Mouse (Mus musculus) lung, embryonic 16.5 days (tissue): ENCODE data around the gene Wfdc2. TPM values are rescaled to one million over a fixed set of nuclear protein-coding genes. Genes with fewer than 3 reads are reported as not detected.
A peak's percentile ranks its signal among the peaks of the same experiment; 100 is the strongest.

Source experiments
- ATAC-seq: fragments of 200-750 bp; cut with Nextera tagmentation; 2 replicates; pipeline ENCODE4 v1.8.0; 2017; ENCODE audit warnings: low read depth, mild to moderate bottlenecking, moderate library complexity
- H3K27ac ChIP-seq: fragments of 300-500 bp; sonication (generic); 2 replicates; pipeline ENCODE4 v1.5.1; 2014; ENCODE audit warnings: mild to moderate bottlenecking, control low read depth, low read length
- H3K27me3 ChIP-seq: fragments of 300-500 bp; sonication (generic); 2 replicates; pipeline ENCODE4 v1.6.1; 2014; ENCODE audit warnings: low read depth, low read length, mixed read lengths; ENCODE audit not compliant: control insufficient read depth, insufficient read depth
- H3K36me3 ChIP-seq: fragments of 300-500 bp; sonication (generic); 2 replicates; pipeline ENCODE4 v1.6.1; 2014; ENCODE audit warnings: low read length; ENCODE audit not compliant: control insufficient read depth, insufficient read depth
- H3K4me1 ChIP-seq: fragments of 300-500 bp; sonication (generic); replicated peaks from 2 replicates; pipeline ENCODE4 v1.6.1; 2014; ENCODE audit warnings: low read length, mixed read lengths; ENCODE audit not compliant: control insufficient read depth, insufficient read depth
- H3K4me2 ChIP-seq: fragments of 300-500 bp; sonication (generic); 2 replicates; pipeline ENCODE4 v1.6.1; 2014; ENCODE audit warnings: low read depth, low read length, control low read depth
- H3K4me3 ChIP-seq: fragments of 300-500 bp; sonication (generic); 2 replicates; pipeline ENCODE4 v1.5.1; 2014; ENCODE audit warnings: mild to moderate bottlenecking, low read length, control low read depth
- H3K9ac ChIP-seq: fragments of 300-500 bp; sonication (generic); 2 replicates; pipeline ENCODE4 v1.6.1; 2014; ENCODE audit warnings: low read length, control low read depth
- H3K9me3 ChIP-seq: fragments of 300-500 bp; sonication (generic); 2 replicates; pipeline ENCODE4 v1.6.1; 2016; ENCODE audit warnings: low read length; ENCODE audit not compliant: control insufficient read depth
- WGBS: fragments of 180-500 bp; shearing (Covaris S2); extraction: QIAGEN DNeasy Blood & Tissue Kit; methylation state at CpG from one replicate; pipeline ENCODE4 v1.1.7; 2014; 5-methylcytosine and 5-hydroxymethylcytosine counted together
- polyA plus RNA-seq: library from polyadenylated mRNA; unstranded; fragments of >200 nt; fragmentation: Nextera tagmentation; extraction: Ambion mirVana; gene quantifications from 2 replicates; pipeline ENCODE4 v1.2.1, GENCODE M21; 2015

The Wfdc2 gene
- polyA plus RNA-seq, 1 experiment from 2014 or later = 486 TPM

DNA sequence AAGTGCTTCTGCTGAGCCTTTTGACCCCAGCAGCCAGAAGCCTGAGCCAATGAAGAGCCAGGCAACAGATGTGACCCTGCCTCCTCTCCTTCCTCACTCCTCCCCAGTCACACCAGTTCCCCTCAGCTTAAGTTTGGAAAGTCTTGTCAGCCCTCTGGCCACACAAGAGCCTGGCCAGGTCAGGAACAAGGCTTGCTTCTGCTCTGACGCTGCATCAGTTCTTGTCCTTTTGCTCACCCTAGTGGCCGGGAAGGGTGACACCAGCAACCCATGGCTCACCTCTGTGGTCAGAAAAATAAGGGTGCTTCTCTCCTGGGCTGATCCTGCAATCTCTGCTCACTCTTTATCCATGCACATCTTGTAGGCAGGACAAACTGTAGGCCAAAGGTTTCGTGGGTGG is 41.4 kb upstream of the Wfdc2 start:
- Histone ChIP-seq H3K4me2 (no peak overlapping the region), H3K4me1 (peaks cover 2% of the 10 kb centered on the region; the same call in 1 of the 2 replicates), H3K4me3 (no peak overlapping the region), H3K27ac (no peak overlapping the region), H3K36me3 (no peaks in the 10 kb centered on the region), H3K9ac (no peak overlapping the region), H3K9me3 (0 out of 2 replicates have a peak, but pooled peaks cover 3% of the 10 kb centered on the region), H3K27me3 (no peaks in the 10 kb centered on the region)
- peak; percentile 69 for ATAC-seq
- 15% methylated on average over 3 of the region's 3 CpGs for WGBS

DNA sequence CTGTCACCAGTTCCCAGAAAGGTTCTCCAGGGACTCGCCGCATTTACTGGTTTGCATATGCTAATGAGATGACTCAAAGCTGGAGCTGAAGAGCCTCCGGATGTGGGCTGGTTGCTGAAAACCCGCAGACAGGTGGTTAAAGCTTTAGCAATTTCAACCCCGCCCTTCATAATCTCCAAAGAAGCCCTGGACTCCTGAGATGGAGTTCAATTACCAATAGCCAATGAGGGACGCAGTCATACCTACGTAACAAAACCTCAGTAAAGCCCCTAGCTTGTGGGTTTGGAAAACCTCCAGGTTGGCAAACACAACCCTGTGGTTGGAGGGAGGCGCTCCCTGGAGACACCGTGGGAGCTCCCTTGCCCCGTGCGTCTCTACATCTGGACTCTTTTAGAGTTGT is 40.4 kb upstream of the Wfdc2 start:
- no peaks in the 10 kb centered on the region for H3K9me3 ChIP-seq
- no peaks in the 10 kb centered on the region for H3K36me3 ChIP-seq
- H3K4me1 ChIP-seq = no peaks in the 10 kb centered on the region; the same call in 1 of the 2 replicates
- no peak overlapping the region for H3K4me3 ChIP-seq
- no peaks in the 10 kb centered on the region for H3K27me3 ChIP-seq
- no peak overlapping the region for H3K9ac ChIP-seq
- peak overlapping the region; percentile 25 for H3K4me2 ChIP-seq
- peak; percentile 57; the same call in 1 of the 2 replicates for ATAC-seq
- 14% methylated on average over 11 of the region's 11 CpGs for WGBS
- peak overlapping the region; percentile 49; the same call in 1 of the 2 replicates for H3K27ac ChIP-seq

DNA sequence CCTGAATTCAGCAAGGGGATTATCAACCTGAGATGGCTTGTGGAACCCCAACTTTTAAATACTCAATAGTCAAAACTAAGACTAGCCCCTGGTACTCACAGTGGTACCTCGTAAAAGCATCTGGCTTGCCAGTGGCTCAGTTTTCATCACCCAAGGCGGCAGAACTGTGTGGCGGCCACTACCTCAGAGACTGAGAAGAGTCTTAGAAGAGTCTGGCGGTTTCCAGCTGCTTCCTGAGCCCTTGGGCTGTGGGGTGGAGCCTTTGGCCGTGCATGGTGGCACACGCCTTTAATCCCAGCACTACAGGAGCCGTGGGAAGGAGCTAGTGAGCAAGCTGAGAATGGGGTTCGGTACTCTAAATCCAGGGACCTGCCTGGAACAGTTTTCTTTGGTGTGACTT is 39.9 kb upstream of the Wfdc2 start:
- Histone ChIP-seq H3K4me1 (no peaks in the 10 kb centered on the region; the same call in 1 of the 2 replicates), H3K27ac (peak overlapping the region; percentile 49; the same call in 1 of the 2 replicates), H3K9ac (no peak overlapping the region), H3K4me2 (peak overlapping the region; percentile 25), H3K36me3 (no peaks in the 10 kb centered on the region), H3K4me3 (no peak overlapping the region), H3K27me3 (no peaks in the 10 kb centered on the region), H3K9me3 (no peaks in the 10 kb centered on the region)
- WGBS = 21% methylated on average over 8 of the region's 8 CpGs
- peak; percentile 36; the same call in 1 of the 2 replicates for ATAC-seq

DNA sequence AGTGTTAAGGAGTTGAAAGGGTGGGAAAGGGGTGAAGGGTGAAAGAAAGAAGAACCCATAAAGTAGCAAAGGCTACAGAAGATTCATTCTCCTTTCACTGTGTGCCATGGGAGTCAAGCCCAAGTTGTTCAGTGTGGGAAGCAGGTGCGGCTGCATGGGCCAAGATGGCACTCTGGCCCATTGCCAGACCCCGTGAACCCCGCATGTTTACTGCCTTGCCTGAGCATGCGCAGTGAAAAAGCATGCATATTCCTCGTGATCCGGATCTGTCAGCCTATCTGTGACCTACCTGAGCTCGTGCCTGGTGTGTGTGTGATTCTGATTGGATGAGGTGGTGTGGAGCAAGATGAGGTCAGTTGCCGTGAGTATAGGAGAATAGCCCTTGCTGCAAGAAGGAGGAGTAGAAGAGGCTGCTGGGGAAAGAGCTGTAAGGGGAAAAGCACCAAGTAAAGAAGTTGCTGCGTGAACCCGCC is 38.9 kb upstream of the Wfdc2 start:
- no peak overlapping the region for H3K27ac ChIP-seq

DNA sequence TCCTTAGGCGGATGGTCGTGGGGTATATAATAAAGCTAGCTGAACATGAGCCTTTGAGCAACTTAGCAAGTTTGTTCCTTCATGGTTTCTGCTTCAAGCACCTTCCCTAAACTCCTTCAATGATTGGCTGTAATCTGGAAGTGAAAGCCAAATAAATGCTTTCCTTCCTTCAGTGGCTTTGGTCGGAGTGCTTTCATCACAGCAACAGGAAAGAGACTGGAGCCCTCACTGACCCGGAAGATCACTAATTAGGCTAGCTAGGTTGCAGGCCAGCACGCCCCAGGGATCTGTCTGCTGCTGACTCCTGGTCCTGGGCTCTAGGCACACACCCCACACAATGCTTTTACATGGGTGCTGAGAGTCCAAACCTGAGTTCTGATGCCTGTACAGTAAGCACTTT is 33.7 kb upstream of the Wfdc2 start:
- H3K4me1 ChIP-seq = no peaks in the 10 kb centered on the region
- H3K9me3 ChIP-seq = no peaks in the 10 kb centered on the region
- H3K27ac ChIP-seq = no peak overlapping the region
- H3K27me3 ChIP-seq = no peaks in the 10 kb centered on the region
- no peak overlapping the region for H3K4me2 ChIP-seq
- no peak for ATAC-seq
- no peak overlapping the region for H3K4me3 ChIP-seq
- no peaks in the 10 kb centered on the region for H3K36me3 ChIP-seq
- WGBS = 62% methylated on average over 5 of the region's 5 CpGs
- H3K9ac ChIP-seq = no peak overlapping the region

More for the DNA sequence above, 38.9 kb upstream of the Wfdc2 start:
- WGBS = 70% methylated on average over 10 of the region's 10 CpGs
- H3K9ac ChIP-seq = no peak overlapping the region
- no peaks in the 10 kb centered on the region; the same call in 1 of the 2 replicates for H3K4me1 ChIP-seq
- H3K27me3 ChIP-seq = no peaks in the 10 kb centered on the region
- H3K4me2 ChIP-seq = no peak overlapping the region
- H3K9me3 ChIP-seq = no peaks in the 10 kb centered on the region
- no peaks in the 10 kb centered on the region for H3K36me3 ChIP-seq
- no peak for ATAC-seq
- H3K4me3 ChIP-seq = peak overlapping the region; percentile 12; the same call in 1 of the 2 replicates

DNA sequence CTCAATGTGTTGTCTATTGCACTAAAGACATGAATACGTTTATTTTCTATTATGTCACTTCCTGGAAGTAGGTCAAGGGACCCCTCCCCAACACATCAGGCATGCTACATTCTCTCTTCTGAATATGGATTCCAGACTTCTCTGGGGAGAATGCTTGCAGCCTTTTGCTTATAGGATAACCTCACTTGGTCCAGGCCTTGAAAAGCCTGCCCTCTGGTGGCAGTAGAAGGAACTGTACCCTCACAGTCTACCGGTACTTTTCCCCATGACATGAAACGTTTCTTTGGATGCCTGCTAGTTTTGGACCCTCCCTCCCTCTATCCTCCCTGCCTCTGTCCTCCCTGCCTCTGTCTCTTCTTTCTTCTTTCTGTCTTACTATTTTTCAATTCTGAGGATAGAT is 31.0 kb upstream of the Wfdc2 start:
- H3K9me3 ChIP-seq = no peaks in the 10 kb centered on the region
- H3K4me1 ChIP-seq = no peaks in the 10 kb centered on the region
- no peak overlapping the region for H3K9ac ChIP-seq
- H3K4me2 ChIP-seq = no peak overlapping the region
- no peak overlapping the region for H3K27ac ChIP-seq
- no peaks in the 10 kb centered on the region for H3K27me3 ChIP-seq
- 2% methylated on average over 3 of the region's 3 CpGs for WGBS
- H3K36me3 ChIP-seq = no peaks in the 10 kb centered on the region
- no peak overlapping the region for H3K4me3 ChIP-seq
- ATAC-seq = peak; percentile 49; the same call in 1 of the 2 replicates

DNA sequence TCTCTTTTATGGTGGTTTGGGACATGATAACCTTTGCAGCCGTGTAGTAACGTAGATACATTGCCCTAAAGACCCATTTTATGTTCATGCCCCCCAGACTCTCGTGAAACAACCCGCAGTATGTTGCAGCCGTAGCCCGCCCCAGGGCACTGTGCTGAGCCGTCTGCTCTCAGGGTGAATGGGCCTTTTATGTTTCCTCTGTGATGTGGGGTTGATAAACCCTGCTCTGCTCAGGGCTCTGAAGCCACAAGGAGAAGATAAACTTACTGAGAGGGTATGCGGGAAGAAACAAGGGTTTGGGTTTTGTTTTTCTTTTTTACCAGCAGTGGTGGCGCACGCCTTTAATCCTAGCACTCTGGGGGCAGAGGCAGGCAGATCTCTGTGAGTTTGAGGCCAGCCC is 27.9 kb upstream of the Wfdc2 start:
- no peaks in the 10 kb centered on the region for H3K4me1 ChIP-seq
- ATAC-seq = no peak
- H3K27me3 ChIP-seq = no peaks in the 10 kb centered on the region
- H3K9me3 ChIP-seq = no peaks in the 10 kb centered on the region
- H3K36me3 ChIP-seq = no peaks in the 10 kb centered on the region
- no peak overlapping the region for H3K4me3 ChIP-seq
- WGBS = 70% methylated on average over 10 of the region's 10 CpGs
- no peak overlapping the region for H3K9ac ChIP-seq
- H3K27ac ChIP-seq = no peak overlapping the region
- no peak overlapping the region for H3K4me2 ChIP-seq

DNA sequence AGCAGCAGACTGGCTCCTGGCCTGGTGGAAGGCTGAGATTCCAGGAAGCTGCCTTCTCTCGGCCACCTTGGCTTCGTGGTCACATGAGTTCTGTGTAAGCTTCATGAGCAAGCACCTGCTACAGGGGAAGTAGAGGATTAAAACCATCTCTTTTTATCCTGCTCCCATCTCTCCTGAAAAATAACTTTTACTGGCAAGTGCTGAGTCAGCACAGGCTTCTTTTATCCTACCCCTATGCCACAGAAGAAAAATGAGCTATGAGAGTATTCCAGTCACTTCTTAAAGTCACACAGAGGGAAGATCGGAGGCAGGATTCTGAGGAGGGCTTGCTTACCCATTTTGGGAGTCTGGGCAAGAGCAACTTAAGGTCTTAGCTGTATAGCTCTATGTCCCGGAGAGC is 25.2 kb upstream of the Wfdc2 start:
- Histone ChIP-seq H3K9me3 (no peaks in the 10 kb centered on the region), H3K36me3 (no peaks in the 10 kb centered on the region), H3K4me2 (no peak overlapping the region), H3K4me3 (no peak overlapping the region), H3K9ac (no peak overlapping the region), H3K27me3 (no peaks in the 10 kb centered on the region), H3K4me1 (peaks cover 14% of the 10 kb centered on the region), H3K27ac (no peak overlapping the region)
- 61% methylated on average over 4 of the region's 4 CpGs for WGBS
- ATAC-seq = no peak

DNA sequence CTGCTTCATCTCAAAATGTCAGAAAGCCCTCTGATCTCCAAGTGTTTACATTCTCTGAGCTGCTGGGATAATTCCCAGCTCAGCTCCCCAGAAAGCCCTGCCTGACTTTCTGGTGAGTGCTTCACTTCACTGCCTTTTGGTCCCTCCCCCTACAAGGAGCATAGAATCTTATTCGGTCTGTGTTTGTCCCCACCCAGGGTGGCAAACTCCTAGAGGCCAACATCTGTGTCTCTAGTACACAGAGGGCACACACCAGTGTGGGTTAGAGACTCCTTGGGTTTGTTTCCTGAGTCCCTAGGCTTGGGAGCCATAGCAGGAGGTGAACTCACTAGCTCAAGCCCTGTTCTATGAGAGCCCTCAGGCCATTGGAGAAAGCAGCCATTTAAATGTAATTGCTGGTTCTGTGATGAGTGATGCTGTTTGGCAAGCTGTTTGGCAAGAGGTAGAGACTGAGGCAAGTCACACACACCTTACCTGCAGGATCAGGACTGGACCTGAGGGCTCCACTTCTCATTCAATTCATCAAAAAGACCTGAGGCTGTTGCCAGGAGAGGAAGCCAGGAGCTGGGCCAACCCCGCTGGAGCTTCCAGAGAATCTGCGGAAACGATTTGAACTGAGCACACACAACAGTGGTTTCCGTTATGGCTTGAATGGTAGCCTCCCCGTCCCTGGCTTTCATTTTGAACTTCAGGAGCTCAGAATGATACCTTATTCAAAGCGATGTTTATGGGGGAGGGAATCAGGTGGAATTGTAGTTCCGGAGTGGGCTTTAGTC is 21.4 kb upstream of the Wfdc2 start:
- Histone ChIP-seq H3K4me2 (peak overlapping the region; percentile 25), H3K4me3 (no peak overlapping the region), H3K9ac (no peak overlapping the region), H3K4me1 (peaks cover 17% of the 10 kb centered on the region), H3K36me3 (no peaks in the 10 kb centered on the region), H3K27ac (peak overlapping the region; percentile 66), H3K9me3 (no peaks in the 10 kb centered on the region), H3K27me3 (no peaks in the 10 kb centered on the region)
- WGBS = 25% methylated on average over 8 of the region's 8 CpGs
- ATAC-seq = peak; percentile 51
